Mouse (Mus musculus) midbrain, embryonic 16.5 days (tissue): ENCODE results near the gene Nme7. TPM values are rescaled to one million over a fixed set of nuclear protein-coding genes. Genes with fewer than 3 reads are reported as not detected.

ENCODE experiments used
- ATAC-seq: fragments of 200-750 bp; cut with Nextera tagmentation; 2 replicates; pipeline ENCODE4 v1.8.0; 2017; ENCODE audit warnings: moderate TSS enrichment
- H3K27ac ChIP-seq: fragments of 300-500 bp; sonication (generic); 2 replicates; pipeline ENCODE4 v1.5.1; 2014; ENCODE audit warnings: mild to moderate bottlenecking, low read length, mixed read lengths
- H3K27me3 ChIP-seq: fragments of 300-500 bp; sonication (generic); 2 replicates; pipeline ENCODE4 v1.6.1; 2014; ENCODE audit warnings: low read depth, low read length, mixed read lengths; ENCODE audit not compliant: control insufficient read depth, insufficient read depth
- H3K36me3 ChIP-seq: fragments of 300-500 bp; sonication (generic); 2 replicates; pipeline ENCODE4 v1.6.1; 2014; ENCODE audit warnings: mild to moderate bottlenecking, low read length, moderate library complexity, mixed read lengths; ENCODE audit not compliant: control insufficient read depth, insufficient read depth
- H3K4me1 ChIP-seq: fragments of 300-500 bp; sonication (generic); 2 replicates; pipeline ENCODE4 v1.6.1; 2014; ENCODE audit warnings: mild to moderate bottlenecking, low read length, mixed read lengths; ENCODE audit not compliant: control insufficient read depth, insufficient read depth
- H3K4me2 ChIP-seq: fragments of 300-500 bp; sonication (generic); 2 replicates; pipeline ENCODE4 v1.6.1; 2014; ENCODE audit warnings: mild to moderate bottlenecking, low read length, mixed read lengths
- H3K4me3 ChIP-seq: fragments of 300-500 bp; sonication (generic); 2 replicates; pipeline ENCODE4 v1.5.1; 2014; ENCODE audit warnings: low read depth, mild to moderate bottlenecking, low read length, moderate library complexity, mixed read lengths
- H3K9ac ChIP-seq: fragments of 300-500 bp; sonication (generic); 2 replicates; pipeline ENCODE4 v1.6.1; 2014; ENCODE audit warnings: low read depth, low read length, mixed read lengths
- H3K9me3 ChIP-seq: fragments of 300-500 bp; sonication (generic); replicated peaks from 2 replicates; pipeline ENCODE4 v1.6.1; 2014; ENCODE audit warnings: mild to moderate bottlenecking, low read length, mixed read lengths; ENCODE audit not compliant: control insufficient read depth, poor library complexity, severe bottlenecking
- whole genome bisulfite sequencing: fragments of 180-500 bp; shearing (Covaris S2); extraction: QIAGEN DNeasy Blood & Tissue Kit; methylation state at CpG from one replicate; pipeline ENCODE4 v1.1.7; 2014; 5-methylcytosine and 5-hydroxymethylcytosine counted together
- polyA plus RNA-seq: library from polyadenylated mRNA; unstranded; fragments of >200 nt; fragmentation: Nextera tagmentation; extraction: Ambion mirVana; gene quantifications from 2 replicates; pipeline ENCODE4 v1.2.1, GENCODE M21; 2015

Nme7 gene
- polyA plus RNA-seq, 1 experiment from 2014 or later = 31.2 TPM

- peaks cover 7% of the 10 kb centered on the region; the same call in 1 of the 2 replicates for H3K36me3 ChIP-seq
- ATAC-seq = no peak
- WGBS = 93% methylated on average over 8 of the region's 8 CpGs
- no peaks in the 10 kb centered on the region for H3K27me3 ChIP-seq
- no peak overlapping the region for H3K27ac ChIP-seq
- no peaks in the 10 kb centered on the region for H3K9me3 ChIP-seq
- H3K9ac ChIP-seq = no peak overlapping the region
- H3K4me3 ChIP-seq = no peak overlapping the region
- H3K4me2 ChIP-seq = no peak overlapping the region
- H3K4me1 ChIP-seq = peaks cover 10% of the 10 kb centered on the region
These were observed 149.2 kb downstream of the Nme7 start for GRCm38 (mm10) chr1:164453146-164453545.

DNA sequence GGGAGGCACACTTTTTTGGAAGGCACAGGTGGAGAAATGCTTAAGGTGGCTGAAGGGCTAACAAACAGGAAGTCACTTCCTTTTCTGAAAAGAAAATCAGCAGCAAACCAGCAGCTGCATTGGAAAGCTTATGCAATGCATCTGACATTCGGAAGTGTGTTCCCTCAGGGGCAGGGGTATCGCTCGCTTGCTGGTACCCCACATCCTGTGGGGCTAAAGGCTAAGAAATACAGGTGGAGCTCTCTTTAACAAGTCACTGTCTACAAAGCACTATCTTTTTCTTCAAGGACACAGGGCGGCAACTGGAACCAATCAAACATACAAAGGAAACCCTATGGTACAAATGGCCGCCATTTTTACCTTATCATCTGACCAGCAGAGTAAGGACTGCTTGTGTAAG is 149.8 kb downstream of the Nme7 start:
- WGBS = 88% methylated on average over 5 of the region's 5 CpGs
- Histone ChIP-seq H3K4me3 (no peak overlapping the region), H3K27me3 (no peaks in the 10 kb centered on the region), H3K4me2 (peak overlapping the region; percentile 68), H3K4me1 (peaks cover 10% of the 10 kb centered on the region), H3K9ac (no peak overlapping the region), H3K27ac (no peak overlapping the region), H3K9me3 (no peaks in the 10 kb centered on the region), H3K36me3 (peaks cover 7% of the 10 kb centered on the region; the same call in 1 of the 2 replicates)
- no peak for ATAC-seq

GRCm38 (mm10) chr1:164454747-164455400 is 151.0 kb downstream of the Nme7 start:
- no peaks in the 10 kb centered on the region for H3K9me3 ChIP-seq
- H3K27me3 ChIP-seq = no peaks in the 10 kb centered on the region
- peak overlapping the region; percentile 51; the same call in 1 of the 2 replicates for H3K27ac ChIP-seq
- peaks cover 16% of the 10 kb centered on the region for H3K4me1 ChIP-seq
- H3K4me3 ChIP-seq = peak overlapping the region; percentile 64
- peak overlapping the region; percentile 61 for H3K9ac ChIP-seq
- H3K4me2 ChIP-seq = peak overlapping the region; percentile 68
- H3K36me3 ChIP-seq = peaks cover 7% of the 10 kb centered on the region; the same call in 1 of the 2 replicates
- no peak for ATAC-seq
- WGBS = 25% methylated on average over 14 of the region's 14 CpGs

DNA sequence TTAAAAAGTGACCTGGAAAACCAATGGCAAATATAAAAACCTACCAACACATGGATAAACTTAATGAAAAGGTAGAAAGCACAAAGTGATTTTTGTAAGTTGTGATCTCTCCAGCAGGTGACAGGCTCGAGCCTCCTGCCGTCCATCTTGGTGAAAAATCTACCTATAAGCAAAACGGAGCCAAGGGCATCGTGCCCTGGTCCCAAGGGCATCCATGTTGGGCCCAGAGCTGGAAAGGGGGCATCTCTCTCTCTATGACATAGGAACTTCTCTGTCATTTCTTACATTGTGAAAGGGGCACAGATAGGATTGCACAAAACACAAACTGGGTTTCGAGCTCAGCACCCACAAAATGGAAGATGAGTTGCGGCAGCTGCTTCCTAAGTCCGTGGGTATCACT is 151.7 kb downstream of the Nme7 start:
- 39% methylated on average over 7 of the region's 7 CpGs for WGBS
- H3K4me3 ChIP-seq = peak overlapping the region; percentile 64
- no peak for ATAC-seq
- H3K36me3 ChIP-seq = peaks cover 5% of the 10 kb centered on the region; the same call in 1 of the 2 replicates
- peak overlapping the region; percentile 57 for H3K4me2 ChIP-seq
- H3K27ac ChIP-seq = peak overlapping the region; percentile 97
- H3K27me3 ChIP-seq = no peaks in the 10 kb centered on the region
- H3K4me1 ChIP-seq = peaks cover 21% of the 10 kb centered on the region
- H3K9ac ChIP-seq = peak overlapping the region; percentile 90
- no peaks in the 10 kb centered on the region for H3K9me3 ChIP-seq

- no peak for ATAC-seq
- H3K4me1 ChIP-seq = peaks cover 24% of the 10 kb centered on the region
These were observed 152.1 kb downstream of the Nme7 start for GRCm38 (mm10) chr1:164456065-164456464.

DNA sequence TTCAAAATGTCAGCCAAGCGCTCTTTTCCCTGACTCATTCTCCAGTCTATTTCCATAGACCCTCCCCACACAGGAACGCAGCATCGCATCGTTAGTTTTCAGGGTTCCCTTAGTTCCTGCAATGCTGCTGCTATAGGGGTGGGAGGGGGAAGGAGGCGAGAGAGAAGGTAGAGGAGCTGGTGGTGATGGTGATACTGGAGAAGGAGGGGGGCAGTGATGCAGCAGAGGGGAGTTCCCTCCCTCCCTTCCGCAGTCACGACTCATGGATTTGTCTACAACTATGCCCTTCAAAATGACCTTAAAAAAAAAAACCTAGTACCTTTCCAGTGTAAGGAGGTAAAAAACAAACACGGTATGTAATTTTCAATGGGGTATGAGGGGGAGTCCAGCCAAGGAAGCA is 152.8 kb downstream of the Nme7 start:
- Histone ChIP-seq H3K36me3 (no peaks in the 10 kb centered on the region), H3K4me1 (peaks cover 30% of the 10 kb centered on the region), H3K27ac (peak overlapping the region; percentile 97), H3K27me3 (no peaks in the 10 kb centered on the region), H3K4me3 (peak overlapping the region; percentile 64), H3K9ac (peak overlapping the region; percentile 90), H3K9me3 (no peaks in the 10 kb centered on the region), H3K4me2 (peak overlapping the region; percentile 57)
- ATAC-seq = no peak
- WGBS = 1% methylated on average over 8 of the region's 8 CpGs

More at GRCm38 (mm10) chr1:164456065-164456464, 152.1 kb downstream of the Nme7 start:
- 20% methylated on average over 6 of the region's 6 CpGs for WGBS
- H3K9me3 ChIP-seq = no peaks in the 10 kb centered on the region
- H3K36me3 ChIP-seq = peaks cover 5% of the 10 kb centered on the region; the same call in 1 of the 2 replicates
- H3K27me3 ChIP-seq = no peaks in the 10 kb centered on the region
- H3K27ac ChIP-seq = peak overlapping the region; percentile 97
- H3K4me3 ChIP-seq = peak overlapping the region; percentile 64
- H3K9ac ChIP-seq = peak overlapping the region; percentile 90
- peak overlapping the region; percentile 57 for H3K4me2 ChIP-seq

DNA sequence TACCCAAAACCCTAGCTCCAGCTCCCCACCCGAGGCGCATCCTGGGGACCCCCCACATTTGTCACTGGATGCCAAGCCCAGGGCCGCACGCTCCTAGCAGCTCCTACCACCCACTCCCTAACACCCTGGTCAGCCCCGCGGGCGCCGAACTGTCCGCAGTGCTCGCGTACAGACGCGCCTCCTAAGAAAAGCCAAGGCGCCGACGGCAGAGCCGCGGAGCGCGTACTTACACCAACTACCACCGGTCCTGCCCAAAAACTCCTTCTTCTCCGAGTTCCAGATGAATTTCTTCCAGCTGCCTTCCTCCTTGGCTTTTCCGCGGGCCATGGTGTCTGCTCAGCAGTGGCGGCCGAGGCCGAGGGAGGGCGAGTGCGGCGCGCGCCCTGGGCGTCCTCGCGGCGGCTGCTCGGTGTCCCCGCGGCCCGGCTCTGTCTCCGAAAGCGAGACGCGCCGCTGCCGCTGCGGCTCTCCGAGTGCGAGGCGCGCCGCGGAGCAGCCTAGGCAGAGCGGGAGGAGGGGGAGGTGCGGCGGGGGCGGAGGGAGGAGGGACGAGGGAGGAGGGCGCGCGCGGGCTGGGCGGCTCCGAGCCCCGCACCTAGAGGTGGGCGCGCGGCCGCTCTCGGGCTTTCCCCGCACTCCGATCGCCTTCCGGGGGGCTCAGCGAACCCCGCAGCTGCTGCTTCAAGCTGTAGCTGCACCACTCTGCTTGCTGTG is 153.8 kb downstream of the Nme7 start:
- under 1% methylated on average over 65 of the region's 76 CpGs for WGBS
- ATAC-seq = peak; percentile 91
- Histone ChIP-seq H3K4me1 (peaks cover 33% of the 10 kb centered on the region), H3K9me3 (no peaks in the 10 kb centered on the region), H3K36me3 (no peaks in the 10 kb centered on the region), H3K27ac (peak overlapping the region; percentile 97), H3K27me3 (no peaks in the 10 kb centered on the region), H3K4me3 (peak overlapping the region; percentile 64), H3K9ac (peak overlapping the region; percentile 90), H3K4me2 (peak overlapping the region; percentile 57)

DNA sequence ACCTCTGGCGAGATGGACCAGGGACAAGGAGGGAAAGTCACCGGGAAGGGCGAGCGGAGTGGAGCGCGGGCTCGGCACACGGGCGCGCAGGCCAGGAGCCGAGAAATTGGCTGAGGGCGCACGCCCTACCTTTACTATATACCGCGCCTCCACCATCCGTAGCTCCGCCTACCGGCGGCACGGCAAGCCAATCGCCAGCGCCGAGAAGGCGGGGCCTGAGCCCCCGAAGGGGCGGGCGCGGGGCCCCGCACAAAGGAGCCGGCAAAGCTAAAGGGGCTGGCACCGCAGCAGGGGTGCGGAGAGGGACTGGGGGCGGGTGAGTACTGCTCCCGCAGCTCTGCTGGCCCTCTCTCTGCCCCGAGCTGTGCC is 154.3 kb downstream of the Nme7 start, which contains the start of gene Atp1b1:
Gene Atp1b1, minus strand, starts transcription at position 111 of the 369 bp plus-strand sequence.
- Histone ChIP-seq H3K4me2 (peak within 1 kb of the TSS; percentile 57), H3K27me3 (no peaks in the 10 kb centered on the region), H3K27ac (peak within 1 kb of the TSS; percentile 97), H3K9me3 (no peaks in the 10 kb centered on the region), H3K4me1 (peaks cover 33% of the 10 kb centered on the region), H3K9ac (peak within 1 kb of the TSS; percentile 90), H3K4me3 (peak within 1 kb of the TSS; percentile 64), H3K36me3 (no peaks in the 10 kb centered on the region)
- 0% methylated on average over 34 of the region's 35 CpGs for WGBS
- peak; percentile 95 for ATAC-seq

DNA sequence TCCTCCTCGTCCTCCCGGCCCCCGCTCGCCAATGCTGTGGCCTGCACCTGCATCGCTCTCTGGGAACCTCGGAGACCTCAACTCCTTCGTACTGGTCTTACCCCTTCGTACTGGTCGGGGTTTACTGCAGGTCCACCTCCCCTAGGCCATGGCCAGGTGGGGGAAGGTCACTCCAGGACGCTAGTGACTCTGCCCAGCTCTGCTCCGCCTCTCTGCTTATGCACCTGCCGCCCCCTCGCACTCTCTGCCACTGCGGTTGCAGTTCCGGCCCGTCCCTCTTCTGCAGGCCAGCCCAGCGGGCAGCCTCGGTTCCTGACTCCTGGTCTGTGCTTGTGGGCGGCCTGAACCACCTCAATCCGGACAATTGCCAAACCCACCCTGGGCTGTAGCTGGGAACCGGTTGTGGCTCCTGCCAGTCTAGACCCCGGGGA is 154.7 kb downstream of the Nme7 start:
- Histone ChIP-seq H3K9me3 (no peaks in the 10 kb centered on the region), H3K9ac (peak overlapping the region; percentile 90), H3K27me3 (no peaks in the 10 kb centered on the region), H3K4me3 (peak overlapping the region; percentile 64), H3K27ac (peak overlapping the region; percentile 97), H3K4me1 (peaks cover 33% of the 10 kb centered on the region), H3K36me3 (no peaks in the 10 kb centered on the region), H3K4me2 (peak overlapping the region; percentile 57)
- ATAC-seq = peak; percentile 47
- WGBS = 2% methylated on average over 22 of the region's 22 CpGs
